Mouse (Mus musculus): Measurements from ENCODE around the gene Lrp6.

GRCm38 (mm10) chr6:134436955-134437354 lies 129.8 kb downstream of the Lrp6 start:
- TF ChIP-seq CTCF (IDR thresholded peaks at IDR 0.05; ENCODE audit: low read depth) (no peak), EP300 (IDR thresholded peaks at IDR 0.05; ENCODE audit: low read depth) (no peak)
